Mouse (Mus musculus): ENCODE data around the gene Atp2a1. TPM values are rescaled to one million over a fixed set of nuclear protein-coding genes. Genes with fewer than 3 reads are reported as not detected.
"Not testable (repeated sequence)": the region's sequence is repeated elsewhere in the genome, so short reads cannot be mapped to it uniquely, and the experiment has no call there.

The Atp2a1 gene
- polyA plus RNA-seq, 1 experiment from 2014 or later = 93.8 TPM

DNA sequence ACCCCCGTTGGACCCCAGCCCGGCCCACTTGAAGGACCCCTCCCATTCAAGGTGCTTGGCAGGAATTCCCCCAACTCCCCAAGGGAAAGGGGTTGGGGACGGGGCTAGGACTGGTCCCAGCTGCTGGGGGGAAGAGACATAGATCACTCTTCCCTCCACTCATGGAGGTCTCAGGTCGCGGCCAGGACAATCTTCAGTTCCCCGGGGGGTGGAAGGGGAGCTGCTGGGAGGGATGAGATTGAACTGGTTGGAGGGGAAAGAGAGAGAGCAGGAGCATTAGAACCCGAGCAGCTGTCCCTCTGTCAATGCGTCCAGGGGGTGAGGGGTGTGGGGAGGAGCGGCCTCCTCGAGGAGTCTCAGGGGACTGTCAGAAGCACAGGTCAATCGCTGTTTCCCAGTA is 29.1 kb upstream of the Atp2a1 start:
- Histone ChIP-seq H3K27ac (no peak overlapping the region), H3K36me3 (peaks cover 82% of the 10 kb centered on the region), H3K4me1 (peaks cover 10% of the 10 kb centered on the region), H3K9ac (no peak overlapping the region), H3K27me3 (no peaks in the 10 kb centered on the region), H3K4me2 (replicated peaks) (no peak overlapping the region), H3K4me3 (no peak overlapping the region), H3K9me3 (no peaks in the 10 kb centered on the region)
- ATAC-seq (ENCODE audit: low FRiP score, low read depth) = no peak
- WGBS = 55% methylated on average over 11 of the region's 11 CpGs

DNA sequence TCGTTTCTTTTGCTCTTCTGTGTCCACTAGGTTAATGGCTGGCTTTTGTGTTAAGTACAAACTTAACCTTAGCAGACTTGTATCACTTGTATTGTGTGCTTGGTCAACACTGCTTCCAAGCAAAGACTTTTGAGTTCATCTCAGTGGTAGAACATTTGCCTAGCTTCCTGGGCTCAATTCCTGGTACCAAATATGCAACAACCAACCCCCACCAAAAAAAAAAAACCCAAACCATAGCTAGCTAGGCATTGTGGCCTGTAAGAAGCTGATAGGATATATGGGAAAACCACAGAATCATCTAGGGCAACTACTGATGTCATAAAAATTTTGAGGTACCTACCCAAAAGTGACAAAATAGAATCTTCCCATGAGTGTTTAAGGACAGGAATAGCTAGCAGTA is 28.1 kb upstream of the Atp2a1 start:
- WGBS = 81% methylated on average over 1 of the region's 1 CpGs

DNA sequence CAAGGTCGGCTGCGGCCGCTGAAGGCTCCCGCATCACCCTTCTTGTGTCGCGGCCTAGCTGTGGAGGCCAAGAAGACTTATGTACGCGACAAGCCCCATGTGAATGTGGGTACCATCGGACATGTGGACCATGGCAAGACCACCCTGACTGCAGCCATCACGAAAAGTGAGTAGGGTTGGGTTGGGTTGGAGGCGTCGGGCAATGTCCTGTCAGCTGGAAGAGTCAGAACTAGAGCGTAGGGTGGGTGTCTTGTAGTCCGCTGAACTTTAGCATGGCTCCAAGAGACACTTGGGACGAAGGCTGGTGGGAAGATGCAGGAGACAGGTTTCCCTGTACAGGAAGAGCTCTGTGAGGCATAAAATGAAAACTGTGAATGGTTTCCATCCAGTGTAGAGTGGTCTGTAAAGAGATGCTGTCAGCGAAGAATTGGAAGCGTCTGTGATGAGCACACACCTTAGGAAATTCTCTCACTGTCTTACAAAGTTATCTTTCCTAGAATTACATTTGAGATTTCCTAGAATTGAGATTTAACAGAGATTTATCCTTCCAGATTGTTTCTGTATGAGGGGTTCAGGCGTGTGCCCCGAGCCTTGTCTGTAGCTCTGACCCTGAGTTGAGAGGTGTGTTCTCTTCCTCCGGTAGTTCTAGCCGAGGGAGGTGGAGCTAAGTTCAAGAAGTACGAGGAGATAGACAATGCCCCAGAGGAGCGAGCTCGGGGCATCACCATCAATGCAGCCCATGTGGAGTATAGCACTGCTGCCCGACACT is 24.9 kb upstream of the Atp2a1 start:
- H3K27me3 ChIP-seq; ATAC-seq (ENCODE audit: low FRiP score, low read depth); H3K9me3 ChIP-seq; H3K27ac ChIP-seq: not testable (repeated sequence)
- WGBS = 19% methylated on average over 25 of the region's 25 CpGs
- peak overlapping the region; percentile 83 for H3K4me2 ChIP-seq (replicated peaks)
- H3K4me3 ChIP-seq = peak overlapping the region; percentile 56
- peaks cover 16% of the 10 kb centered on the region for H3K4me1 ChIP-seq
- H3K36me3 ChIP-seq = peaks cover 40% of the 10 kb centered on the region
- peak overlapping the region; percentile 81 for H3K9ac ChIP-seq

More for the DNA sequence above, 28.1 kb upstream of the Atp2a1 start:
- Histone ChIP-seq H3K27ac (no peak overlapping the region), H3K4me3 (no peak overlapping the region), H3K9me3 (no peaks in the 10 kb centered on the region), H3K9ac (no peak overlapping the region), H3K27me3 (no peaks in the 10 kb centered on the region), H3K4me1 (peaks cover 12% of the 10 kb centered on the region), H3K4me2 (replicated peaks) (no peak overlapping the region), H3K36me3 (peaks cover 72% of the 10 kb centered on the region)
- no peak for ATAC-seq (ENCODE audit: low FRiP score, low read depth)

DNA sequence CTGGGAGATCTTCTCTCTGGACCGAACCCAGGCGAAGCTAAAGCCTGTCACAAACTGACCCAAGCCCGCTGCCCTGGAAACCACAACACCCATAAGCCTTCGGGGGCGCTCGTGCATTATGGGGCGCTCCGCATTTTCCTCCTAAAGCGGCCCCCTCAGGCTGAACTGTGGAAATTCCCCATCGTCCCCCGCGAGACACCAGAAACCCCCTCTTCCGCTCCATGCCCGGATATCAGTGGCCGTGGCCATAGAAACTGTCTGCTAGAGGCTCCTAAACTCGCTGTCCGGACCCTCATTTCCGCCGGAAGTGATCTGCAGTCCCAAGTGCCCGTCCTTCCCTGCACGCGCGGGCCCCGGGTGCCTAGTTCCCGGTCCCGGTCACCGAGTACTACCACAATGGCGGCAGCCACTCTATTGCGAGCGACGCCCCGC is 24.2 kb upstream of the Atp2a1 start, which contains the start of gene Tufm:
Tufm (plus strand) TSS at position 310 of the 432 bp plus-strand sequence.
- H3K4me3 ChIP-seq = peak within 1 kb of the TSS; percentile 56
- peak; percentile 94 for ATAC-seq (ENCODE audit: low FRiP score, low read depth)
- peak within 1 kb of the TSS; percentile 81 for H3K9ac ChIP-seq
- H3K4me2 ChIP-seq (replicated peaks) = peak within 1 kb of the TSS; percentile 83
- H3K4me1 ChIP-seq = peaks cover 18% of the 10 kb centered on the region
- H3K36me3 ChIP-seq = peaks cover 32% of the 10 kb centered on the region
- peak within 1 kb of the TSS; percentile 75 for H3K27ac ChIP-seq
- under 1% methylated on average over 32 of the region's 32 CpGs for WGBS
- no peaks in the 10 kb centered on the region for H3K27me3 ChIP-seq
- H3K9me3 ChIP-seq = no peaks in the 10 kb centered on the region

DNA sequence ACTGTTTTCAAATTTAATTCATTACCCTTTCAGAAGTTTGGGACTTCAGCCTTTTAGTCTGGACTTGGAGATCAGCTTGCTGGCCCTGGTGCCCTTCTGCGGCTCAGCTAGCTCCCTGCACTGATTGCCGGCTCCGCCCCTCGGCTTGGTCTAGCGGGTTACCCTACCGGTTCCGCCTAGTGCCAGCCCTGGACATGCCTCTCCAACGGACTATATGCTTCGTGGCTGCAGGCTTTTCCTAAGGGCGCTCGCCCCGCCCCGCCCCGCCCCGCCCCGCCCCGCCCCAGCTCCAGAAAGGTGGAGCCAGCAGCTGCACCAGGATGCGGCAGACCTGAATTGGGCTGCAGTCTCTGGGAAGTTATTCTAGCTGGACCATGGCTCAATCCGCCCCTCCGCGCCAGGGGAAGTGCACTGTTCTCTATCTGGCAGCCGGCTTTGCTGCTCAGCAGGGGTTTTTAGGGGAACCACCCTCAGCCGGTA is 19.5 kb upstream of the Atp2a1 start:
- Histone ChIP-seq H3K36me3 (no peaks in the 10 kb centered on the region), H3K4me2 (replicated peaks) (peak overlapping the region; percentile 67), H3K27ac (peak overlapping the region; percentile 73), H3K27me3 (no peaks in the 10 kb centered on the region), H3K9ac (peak overlapping the region; percentile 58), H3K9me3 (no peaks in the 10 kb centered on the region; the same call in 1 of the 2 replicates), H3K4me1 (peaks cover 8% of the 10 kb centered on the region), H3K4me3 (peak overlapping the region; percentile 38)
- peak; percentile 75 for ATAC-seq (ENCODE audit: low FRiP score, low read depth)
- WGBS = under 1% methylated on average over 23 of the region's 23 CpGs

DNA sequence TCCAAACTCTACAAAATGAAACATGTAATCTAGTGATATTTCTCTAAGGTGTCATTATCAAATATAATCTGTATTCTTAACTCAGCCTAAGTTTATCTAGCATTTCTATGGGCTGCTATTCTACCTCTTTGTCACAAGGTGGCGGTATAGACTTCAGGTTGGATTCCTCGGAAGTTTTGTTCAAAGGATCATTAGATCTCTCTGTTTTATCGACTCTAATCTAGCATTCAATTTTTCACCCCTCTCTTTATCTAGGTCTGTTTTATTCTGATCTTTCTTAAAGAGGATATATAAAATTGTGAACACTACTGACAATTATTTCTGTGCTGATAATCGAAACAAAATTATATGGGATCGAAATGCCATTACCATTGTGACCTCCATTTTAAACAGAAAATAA is 18.8 kb upstream of the Atp2a1 start:
- Histone ChIP-seq H3K9ac (no peak overlapping the region), H3K4me2 (replicated peaks) (no peak overlapping the region), H3K27me3 (no peaks in the 10 kb centered on the region), H3K4me3 (no peak overlapping the region), H3K36me3 (no peaks in the 10 kb centered on the region), H3K9me3 (no peaks in the 10 kb centered on the region; the same call in 1 of the 2 replicates), H3K27ac (no peak overlapping the region), H3K4me1 (peaks cover 8% of the 10 kb centered on the region)
- ATAC-seq (ENCODE audit: low FRiP score, low read depth) = no peak
- WGBS = 22% methylated on average over 5 of the region's 5 CpGs

DNA sequence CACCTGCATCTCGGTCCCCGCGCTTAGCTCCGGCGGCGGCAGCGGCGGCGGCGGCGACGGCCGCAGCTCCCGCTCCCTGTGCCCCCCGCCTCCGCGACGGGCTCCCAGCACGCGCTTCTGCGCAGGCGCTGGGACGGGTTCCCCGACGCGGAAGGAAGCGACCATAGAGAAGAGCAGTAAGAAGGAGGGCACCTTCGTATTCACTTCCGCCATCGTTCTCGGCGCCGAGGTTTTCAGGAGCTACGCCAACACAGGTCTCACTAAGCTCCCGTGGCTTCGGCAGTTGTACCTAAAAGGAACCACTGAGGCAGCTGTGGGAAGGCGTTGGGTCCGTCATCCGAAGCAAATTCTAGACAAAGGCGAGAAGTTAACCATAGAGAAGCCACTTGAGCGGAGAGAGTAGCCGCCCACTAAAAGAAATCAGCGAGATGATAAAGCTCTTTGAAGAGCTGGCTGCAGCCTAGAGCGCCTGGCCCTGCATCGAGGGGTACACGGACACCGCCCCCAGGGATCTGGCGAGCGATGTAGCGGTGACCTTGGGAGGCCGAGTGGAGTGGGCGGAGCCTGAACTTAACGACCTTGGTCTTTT is 12.2 kb upstream of the Atp2a1 start, which contains the start of gene Sh2b1:
Sh2b1 (minus strand) TSS at position 432 of the 589 bp plus-strand sequence.
- H3K9me3 ChIP-seq = no peaks in the 10 kb centered on the region
- H3K27ac ChIP-seq = peak within 1 kb of the TSS; percentile 92
- peaks cover 22% of the 10 kb centered on the region for H3K4me1 ChIP-seq
- H3K36me3 ChIP-seq = peaks cover 29% of the 10 kb centered on the region
- H3K9ac ChIP-seq = peak within 1 kb of the TSS; percentile 91
- H3K4me2 ChIP-seq (replicated peaks) = peak within 1 kb of the TSS; percentile 92
- peak; percentile 90 for ATAC-seq (ENCODE audit: low FRiP score, low read depth)
- peak within 1 kb of the TSS; percentile 71 for H3K4me3 ChIP-seq
- under 1% methylated on average over 53 of the region's 53 CpGs for WGBS
- no peaks in the 10 kb centered on the region for H3K27me3 ChIP-seq

DNA sequence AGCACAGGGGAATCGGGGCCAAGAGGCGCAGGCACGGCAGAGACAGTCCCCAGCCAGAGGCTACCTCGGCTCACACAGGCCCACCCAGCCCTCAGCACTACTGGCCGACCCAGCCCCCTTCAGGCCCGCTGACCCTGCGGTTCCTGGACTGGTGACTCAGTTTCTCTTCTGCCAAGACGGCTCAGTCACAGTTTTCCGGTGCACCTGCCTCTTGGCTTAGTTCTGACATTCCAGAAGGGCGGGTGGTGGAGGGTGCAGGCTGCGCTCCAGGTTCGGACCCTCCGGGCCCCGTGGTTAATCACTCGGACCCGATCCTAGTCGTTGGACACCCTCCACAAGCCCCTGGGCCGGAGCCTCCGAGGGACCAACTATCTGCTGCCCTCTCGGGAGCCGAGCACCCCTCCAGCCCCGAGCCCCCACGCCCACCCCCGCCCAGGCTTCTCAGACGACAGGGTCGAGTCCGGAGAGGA is 11.6 kb upstream of the Atp2a1 start:
- under 1% methylated on average over 23 of the region's 27 CpGs for WGBS
- peak overlapping the region; percentile 92 for H3K4me2 ChIP-seq (replicated peaks)
- peak; percentile 57 for ATAC-seq (ENCODE audit: low FRiP score, low read depth)
- H3K9me3 ChIP-seq = no peaks in the 10 kb centered on the region
- H3K4me1 ChIP-seq = peaks cover 22% of the 10 kb centered on the region
- peak overlapping the region; percentile 71 for H3K4me3 ChIP-seq
- H3K9ac ChIP-seq = peak overlapping the region; percentile 91
- H3K27ac ChIP-seq = peak overlapping the region; percentile 92
- no peaks in the 10 kb centered on the region for H3K27me3 ChIP-seq
- H3K36me3 ChIP-seq = peaks cover 35% of the 10 kb centered on the region

DNA sequence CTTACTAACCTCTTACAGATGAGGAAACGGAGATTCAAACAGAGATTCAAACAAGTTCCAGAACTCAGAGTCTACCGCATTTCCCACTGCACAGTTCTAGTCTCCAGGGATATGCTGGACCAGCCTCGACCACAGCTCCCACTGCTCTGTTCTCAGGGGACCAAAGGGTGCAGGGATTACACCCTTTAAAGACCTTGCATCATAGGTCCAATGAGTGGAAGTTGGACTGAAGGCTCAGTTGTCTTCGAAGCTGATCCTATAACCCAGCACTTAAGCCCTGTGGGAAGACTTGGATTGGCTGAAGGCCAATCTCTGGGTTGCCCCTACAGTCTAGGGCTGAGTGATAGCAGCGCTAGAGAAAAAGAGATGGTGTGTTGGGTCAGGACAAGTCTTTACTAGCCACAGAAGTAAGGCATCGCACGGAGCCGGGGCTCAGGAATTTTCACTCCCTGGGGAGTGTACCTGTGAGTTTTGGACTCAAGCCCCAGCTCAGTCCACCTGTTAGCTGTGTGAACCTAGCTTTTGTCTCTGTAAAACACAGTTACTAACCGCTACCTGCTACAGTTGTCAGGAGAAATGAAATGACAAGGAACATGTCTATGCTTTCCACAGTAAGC is 10.7 kb upstream of the Atp2a1 start:
- 81% methylated on average over 9 of the region's 9 CpGs for WGBS
- no peaks in the 10 kb centered on the region for H3K9me3 ChIP-seq
- H3K4me2 ChIP-seq (replicated peaks) = peak overlapping the region; percentile 92
- peaks cover 45% of the 10 kb centered on the region for H3K36me3 ChIP-seq
- no peaks in the 10 kb centered on the region for H3K27me3 ChIP-seq
- no peak for ATAC-seq (ENCODE audit: low FRiP score, low read depth)
- peak overlapping the region; percentile 91 for H3K9ac ChIP-seq
- H3K4me1 ChIP-seq = peaks cover 22% of the 10 kb centered on the region
- H3K4me3 ChIP-seq = peak overlapping the region; percentile 71
- H3K27ac ChIP-seq = no peak overlapping the region; the same call in 1 of the 2 replicates

DNA sequence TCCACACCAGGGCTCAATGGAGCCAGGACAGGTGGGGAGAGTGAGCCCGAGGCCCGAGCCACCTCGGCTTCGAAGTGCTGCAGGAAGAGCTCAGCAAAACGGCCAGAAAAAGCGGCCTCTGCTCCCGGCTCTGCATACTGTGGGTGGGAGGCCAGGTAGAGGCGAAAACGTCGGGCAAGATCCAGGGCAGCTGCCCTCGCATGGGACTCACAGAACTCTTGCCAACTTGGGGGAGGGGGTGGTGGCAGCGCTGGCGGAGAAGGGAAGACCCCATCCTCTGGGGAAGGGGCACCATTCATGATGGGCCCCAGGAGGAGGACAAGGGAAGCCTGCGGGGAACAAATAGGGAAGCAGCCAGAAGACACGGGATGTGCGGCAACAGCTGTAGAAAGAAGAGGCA is 9.8 kb upstream of the Atp2a1 start:
- H3K4me1 ChIP-seq = peaks cover 22% of the 10 kb centered on the region
- H3K4me3 ChIP-seq = no peak overlapping the region
- H3K4me2 ChIP-seq (replicated peaks) = no peak overlapping the region
- ATAC-seq (ENCODE audit: low FRiP score, low read depth) = no peak
- H3K9ac ChIP-seq = no peak overlapping the region
- peaks cover 53% of the 10 kb centered on the region for H3K36me3 ChIP-seq
- no peaks in the 10 kb centered on the region for H3K9me3 ChIP-seq
- WGBS = 92% methylated on average over 16 of the region's 16 CpGs
- H3K27me3 ChIP-seq = no peaks in the 10 kb centered on the region
- no peak overlapping the region for H3K27ac ChIP-seq

DNA sequence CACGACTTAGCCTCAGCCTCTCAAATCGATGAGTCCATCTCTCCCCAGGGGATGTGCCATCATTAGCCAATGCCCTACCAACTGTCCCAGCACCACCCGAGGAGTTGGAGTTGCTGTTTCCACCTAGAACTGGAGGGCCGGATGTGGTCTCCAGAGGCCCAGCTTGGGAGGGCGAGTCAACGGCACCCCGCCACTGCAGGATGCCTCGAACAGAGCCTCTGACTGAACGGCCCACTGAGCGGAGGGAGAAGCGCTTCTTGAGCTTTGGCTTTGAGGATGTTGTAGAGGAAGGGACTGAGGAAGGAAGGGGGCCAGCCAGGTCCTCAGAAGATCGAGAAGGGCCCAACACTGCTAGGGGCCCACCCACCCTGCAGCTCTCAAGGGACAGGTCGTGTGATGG is 9.4 kb upstream of the Atp2a1 start:
- WGBS = 86% methylated on average over 13 of the region's 13 CpGs
- no peaks in the 10 kb centered on the region for H3K9me3 ChIP-seq
- no peak for ATAC-seq (ENCODE audit: low FRiP score, low read depth)
- no peak overlapping the region for H3K9ac ChIP-seq
- H3K4me2 ChIP-seq (replicated peaks) = no peak overlapping the region
- H3K27ac ChIP-seq = no peak overlapping the region
- peaks cover 57% of the 10 kb centered on the region for H3K36me3 ChIP-seq
- H3K27me3 ChIP-seq = no peaks in the 10 kb centered on the region
- no peak overlapping the region for H3K4me3 ChIP-seq
- H3K4me1 ChIP-seq = peaks cover 22% of the 10 kb centered on the region

DNA sequence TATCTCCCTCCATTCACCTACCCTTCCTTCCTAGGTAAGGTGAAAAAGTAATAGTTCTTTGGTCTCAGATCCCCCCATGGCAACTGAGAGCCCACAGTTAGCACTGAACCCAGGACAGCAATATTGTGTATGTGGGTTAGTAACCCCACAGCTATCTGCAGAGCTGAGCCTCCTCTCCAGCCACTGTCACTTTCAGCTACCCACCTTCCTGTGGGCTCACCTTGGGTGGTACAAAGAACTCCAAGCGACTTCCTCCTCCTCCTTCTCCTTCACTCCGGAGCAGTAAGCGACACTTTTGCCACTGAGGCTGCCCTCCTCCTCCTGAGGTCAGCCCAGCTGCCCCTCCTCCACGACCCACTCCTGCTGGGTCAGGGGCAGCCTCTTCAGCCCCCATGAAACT is 8.9 kb upstream of the Atp2a1 start:
- ATAC-seq (ENCODE audit: low FRiP score, low read depth) = no peak
- Histone ChIP-seq H3K4me1 (peaks cover 22% of the 10 kb centered on the region), H3K9me3 (no peaks in the 10 kb centered on the region), H3K27me3 (no peaks in the 10 kb centered on the region), H3K4me3 (no peak overlapping the region), H3K27ac (no peak overlapping the region), H3K9ac (no peak overlapping the region), H3K36me3 (peaks cover 62% of the 10 kb centered on the region), H3K4me2 (replicated peaks) (no peak overlapping the region)
- WGBS = 90% methylated on average over 4 of the region's 4 CpGs

Measured in limb, embryonic 13.5 days (tissue).